Mouse (Mus musculus) neutrophil, adult 5-6 weeks (primary cell): ENCODE results near the gene Hydin. TPM values are rescaled to one million over a fixed set of nuclear protein-coding genes. Genes with fewer than 3 reads are reported as not detected.

ENCODE experiments used
- ATAC-seq: fragments of 151-379, 151-347 bp; 2 replicates; pipeline ENCODE4 v1.8.0; 2017; ENCODE audit warnings: mild to moderate bottlenecking, moderate TSS enrichment; ENCODE audit not compliant: insufficient number of reproducible peaks, poor library complexity, low FRiP score, severe bottlenecking; ENCODE audit errors: extremely low read depth
- total RNA-seq: library from RNA; stranded (forward); fragments of 200-1000 nt; gene quantifications from 2 replicates; pipeline ENCODE4 v1.2.3, GENCODE M21; 2017

The Hydin gene
- total RNA-seq, 1 experiment from 2014 or later, result 0.12 TPM

- ATAC-seq, result no peak
These were observed 349.0 kb downstream of the Hydin start for GRCm38 (mm10) chr8:110615730-110616129.

GRCm38 (mm10) chr8:110617801-110618358 is 351.1 kb downstream of the Hydin start:
- ATAC-seq, result no peak

- peak; percentile 95 for ATAC-seq
These were observed 351.8 kb downstream of the Hydin start, which contains the start of gene Vac14 for GRCm38 (mm10) chr8:110618391-110619207. Gene Vac14, plus strand, starts transcription at chr8:110618585.

- no peak for ATAC-seq
These were observed 352.4 kb downstream of the Hydin start for GRCm38 (mm10) chr8:110619208-110619574.

GRCm38 (mm10) chr8:110619919-110620318 is 353.1 kb downstream of the Hydin start:
- no peak for ATAC-seq

- no peak for ATAC-seq
These were observed 359.7 kb downstream of the Hydin start for GRCm38 (mm10) chr8:110626431-110626830.

- ATAC-seq, result no peak; the same call in 1 of the 2 replicates
These were observed 362.7 kb downstream of the Hydin start for GRCm38 (mm10) chr8:110629245-110630063.

GRCm38 (mm10) chr8:110630079-110630478 is 363.3 kb downstream of the Hydin start:
- no peak for ATAC-seq

- no peak for ATAC-seq
These were observed 363.8 kb downstream of the Hydin start for GRCm38 (mm10) chr8:110630571-110631071.

- no peak for ATAC-seq
These were observed 364.4 kb downstream of the Hydin start for GRCm38 (mm10) chr8:110631201-110631600.

- no peak for ATAC-seq
These were observed 367.0 kb downstream of the Hydin start for GRCm38 (mm10) chr8:110633814-110634213.

GRCm38 (mm10) chr8:110636182-110636581 is 369.4 kb downstream of the Hydin start:
- ATAC-seq, result no peak

- no peak for ATAC-seq
These were observed 375.6 kb downstream of the Hydin start for GRCm38 (mm10) chr8:110642331-110642730.

GRCm38 (mm10) chr8:110643177-110643576 is 376.4 kb downstream of the Hydin start:
- no peak for ATAC-seq

- no peak for ATAC-seq
These were observed 377.6 kb downstream of the Hydin start for GRCm38 (mm10) chr8:110644422-110644821.

- no peak for ATAC-seq
These were observed 378.1 kb downstream of the Hydin start for GRCm38 (mm10) chr8:110644901-110645300.

GRCm38 (mm10) chr8:110645340-110645739 is 378.6 kb downstream of the Hydin start:
- no peak for ATAC-seq

- no peak for ATAC-seq
These were observed 379.3 kb downstream of the Hydin start for GRCm38 (mm10) chr8:110646064-110646463.

- ATAC-seq, result no peak
These were observed 381.8 kb downstream of the Hydin start for GRCm38 (mm10) chr8:110648577-110648976.
